Mouse (Mus musculus): Measurements from ENCODE around the gene Mapt. TPM values are rescaled to one million over a fixed set of nuclear protein-coding genes. Genes with fewer than 3 reads are reported as not detected.

Gene Mapt
- polyA plus RNA-seq, 2 experiments = 0.17 to 0.43 TPM

DNA sequence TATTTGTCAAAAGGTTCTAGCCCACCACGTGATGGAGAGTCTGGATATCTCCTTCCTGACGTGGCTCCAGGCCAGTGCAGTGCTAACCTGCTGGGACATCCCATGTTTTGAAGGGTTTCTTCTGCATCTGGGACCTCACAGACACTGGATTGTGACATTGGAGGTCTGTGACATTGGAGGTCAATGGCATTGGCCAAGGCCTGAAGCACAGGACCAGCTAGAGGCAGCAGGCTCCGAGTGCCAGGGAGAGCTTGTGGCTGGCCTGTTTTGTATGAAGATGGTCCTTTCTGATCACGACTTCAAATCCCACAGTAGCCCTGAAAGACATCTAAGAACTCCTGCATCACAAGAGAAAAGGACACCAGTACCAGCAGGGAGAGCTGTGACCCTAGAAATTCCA lies 99.0 kb downstream of the Mapt start:
- H3K27me3 ChIP-seq (ENCODE audit: control insufficient read depth, insufficient read depth, low read length) = no peaks in the 10 kb centered on the region
- TF ChIP-seq CTCF (IDR thresholded peaks at IDR 0.05; ENCODE audit: low read depth) = no peak
- no peak for TF ChIP-seq EP300 (IDR thresholded peaks at IDR 0.05; ENCODE audit: low read depth)
- WGBS (ENCODE audit: insufficient replicate concordance) = 66% methylated on average over 4 of the region's 4 CpGs

DNA sequence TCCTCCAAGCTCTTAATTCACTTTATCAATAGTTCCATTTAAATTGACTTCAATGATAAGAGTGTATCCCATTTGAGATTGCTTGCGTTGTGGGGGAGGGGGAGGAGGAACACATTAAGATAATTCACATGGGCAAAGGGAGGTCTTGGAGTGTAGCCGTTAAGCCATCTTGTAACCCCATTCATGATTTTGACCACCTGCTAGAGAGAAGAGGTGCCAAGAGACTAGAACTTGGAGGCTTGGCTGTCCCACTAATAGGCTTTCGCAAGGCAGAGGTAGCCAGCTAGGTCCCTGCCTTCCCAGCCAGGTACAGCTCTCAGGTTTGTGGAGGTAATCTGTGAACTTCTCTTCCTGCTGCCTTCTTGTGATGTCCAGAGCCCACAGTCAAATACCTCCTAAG lies 100.0 kb downstream of the Mapt start:
- H3K27ac ChIP-seq = no peak overlapping the region
- no peaks in the 10 kb centered on the region for H3K9me3 ChIP-seq (ENCODE audit: control insufficient read depth, low read length)
- H3K9ac ChIP-seq (replicated peaks) = no peak overlapping the region
- DNase-seq (ENCODE audit: low read depth in 3 of 3, low spot score in 3 of 3) (no peak), ATAC-seq (ENCODE audit: insufficient read depth) (no peak)
- H3K36me3 ChIP-seq (replicated peaks; ENCODE audit: control insufficient read depth, insufficient read depth, low read depth) = peaks cover 23% of the 10 kb centered on the region
- H3K4me2 ChIP-seq (ENCODE audit: low read depth) = no peak overlapping the region
- H3K27me3 ChIP-seq (ENCODE audit: control insufficient read depth, insufficient read depth, low read length) = no peaks in the 10 kb centered on the region
- H3K4me3 ChIP-seq (ENCODE audit: insufficient read depth in 1 of 2, low read depth in 2 of 2, low read length in 2 of 2) = no peak overlapping the region
- TF ChIP-seq EP300 (IDR thresholded peaks at IDR 0.05; ENCODE audit: low read depth) (no peak), CTCF (IDR thresholded peaks at IDR 0.05; ENCODE audit: low read depth) (no peak)
- H3K4me1 ChIP-seq (replicated peaks; ENCODE audit: control insufficient read depth in 2 of 2, insufficient read depth in 2 of 2, low read length in 1 of 2) = no peaks in the 10 kb centered on the region
- WGBS (ENCODE audit: insufficient replicate concordance) = 76% methylated on average over 3 of the region's 3 CpGs

More for the DNA sequence above, 99.0 kb downstream of the Mapt start:
- Histone ChIP-seq H3K9ac (replicated peaks) (no peak overlapping the region), H3K9me3 (ENCODE audit: control insufficient read depth, low read length) (no peaks in the 10 kb centered on the region), H3K4me1 (replicated peaks; ENCODE audit: control insufficient read depth in 2 of 2, insufficient read depth in 2 of 2, low read length in 1 of 2) (no peaks in the 10 kb centered on the region), H3K4me3 (ENCODE audit: insufficient read depth in 1 of 2, low read depth in 2 of 2, low read length in 2 of 2) (no peak overlapping the region), H3K36me3 (replicated peaks; ENCODE audit: control insufficient read depth, insufficient read depth, low read depth) (peaks cover 13% of the 10 kb centered on the region), H3K4me2 (ENCODE audit: low read depth) (no peak overlapping the region), H3K27ac (no peak overlapping the region)
- DNase-seq (ENCODE audit: low read depth in 3 of 3, low spot score in 3 of 3) (no peak), ATAC-seq (ENCODE audit: insufficient read depth) (no peak)

DNA sequence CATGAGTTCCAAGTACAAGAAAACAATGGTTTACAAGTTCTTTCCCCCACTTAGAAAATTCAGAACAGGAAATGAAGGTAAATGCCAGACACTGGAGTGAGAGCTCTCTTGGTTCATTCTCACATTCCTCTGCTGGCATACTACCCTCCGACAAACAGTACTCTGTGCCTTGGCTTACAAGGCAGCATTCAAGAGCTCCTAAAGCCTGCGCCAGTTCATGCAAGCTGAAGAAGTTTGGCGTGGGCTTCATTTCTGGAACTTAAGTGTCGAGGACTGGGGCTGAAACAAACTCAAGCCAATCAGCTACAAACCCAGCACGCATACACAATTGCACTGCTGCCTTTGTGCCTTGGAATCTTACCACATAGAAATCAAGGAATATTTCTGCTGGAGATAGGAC lies 100.9 kb downstream of the Mapt start:
- 82% methylated on average over 5 of the region's 5 CpGs for WGBS (ENCODE audit: insufficient replicate concordance)
- Histone ChIP-seq H3K4me1 (replicated peaks; ENCODE audit: control insufficient read depth in 2 of 2, insufficient read depth in 2 of 2, low read length in 1 of 2) (no peaks in the 10 kb centered on the region), H3K4me2 (ENCODE audit: low read depth) (no peak overlapping the region), H3K9me3 (ENCODE audit: control insufficient read depth, low read length) (no peaks in the 10 kb centered on the region), H3K36me3 (replicated peaks; ENCODE audit: control insufficient read depth, insufficient read depth, low read depth) (peaks cover 26% of the 10 kb centered on the region), H3K27me3 (ENCODE audit: control insufficient read depth, insufficient read depth, low read length) (no peaks in the 10 kb centered on the region), H3K27ac (no peak overlapping the region), H3K4me3 (ENCODE audit: insufficient read depth in 1 of 2, low read depth in 2 of 2, low read length in 2 of 2) (no peak overlapping the region), H3K9ac (replicated peaks) (no peak overlapping the region)
- ATAC-seq (ENCODE audit: insufficient read depth) (no peak), DNase-seq (ENCODE audit: low read depth in 3 of 3, low spot score in 3 of 3) (no peak)
- TF ChIP-seq CTCF (IDR thresholded peaks at IDR 0.05; ENCODE audit: low read depth) (no peak), EP300 (IDR thresholded peaks at IDR 0.05; ENCODE audit: low read depth) (no peak)

DNA sequence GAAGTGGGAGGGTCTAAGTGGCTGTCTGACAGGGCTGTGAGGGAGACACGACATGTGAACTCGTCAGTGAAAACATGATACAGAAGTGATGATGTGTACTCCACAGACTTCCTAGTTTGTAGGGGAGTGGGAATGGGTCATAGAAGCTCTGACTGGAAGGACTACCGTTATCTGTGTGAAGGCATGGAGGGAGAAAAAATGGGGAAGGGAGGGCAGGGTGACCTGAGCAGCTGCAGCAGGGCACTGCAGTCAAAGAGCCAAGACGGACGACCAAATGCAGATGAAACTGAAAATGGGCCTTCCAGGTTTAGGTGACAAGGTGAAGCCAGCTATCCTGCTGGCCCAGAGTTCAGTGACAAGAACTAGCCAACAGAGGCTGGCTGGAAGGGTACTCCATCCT lies 102.9 kb downstream of the Mapt start:
- H3K4me2 ChIP-seq (ENCODE audit: low read depth) = no peak overlapping the region
- H3K36me3 ChIP-seq (replicated peaks; ENCODE audit: control insufficient read depth, insufficient read depth, low read depth) = peaks cover 40% of the 10 kb centered on the region
- H3K4me1 ChIP-seq (replicated peaks; ENCODE audit: control insufficient read depth in 2 of 2, insufficient read depth in 2 of 2, low read length in 1 of 2) = no peaks in the 10 kb centered on the region
- no peak overlapping the region for H3K9ac ChIP-seq (replicated peaks)
- H3K9me3 ChIP-seq (ENCODE audit: control insufficient read depth, low read length) = no peaks in the 10 kb centered on the region
- H3K27ac ChIP-seq = no peak overlapping the region
- H3K4me3 ChIP-seq (ENCODE audit: insufficient read depth in 1 of 2, low read depth in 2 of 2, low read length in 2 of 2) = no peak overlapping the region
- 68% methylated on average over 5 of the region's 5 CpGs for WGBS (ENCODE audit: insufficient replicate concordance)
- no peaks in the 10 kb centered on the region for H3K27me3 ChIP-seq (ENCODE audit: control insufficient read depth, insufficient read depth, low read length)
- ATAC-seq (ENCODE audit: insufficient read depth) (no peak), DNase-seq (ENCODE audit: low read depth in 3 of 3, low spot score in 3 of 3) (no peak)
- no peak for TF ChIP-seq EP300 (IDR thresholded peaks at IDR 0.05; ENCODE audit: low read depth)
- TF ChIP-seq CTCF (IDR thresholded peaks at IDR 0.05; ENCODE audit: low read depth) = no peak

DNA sequence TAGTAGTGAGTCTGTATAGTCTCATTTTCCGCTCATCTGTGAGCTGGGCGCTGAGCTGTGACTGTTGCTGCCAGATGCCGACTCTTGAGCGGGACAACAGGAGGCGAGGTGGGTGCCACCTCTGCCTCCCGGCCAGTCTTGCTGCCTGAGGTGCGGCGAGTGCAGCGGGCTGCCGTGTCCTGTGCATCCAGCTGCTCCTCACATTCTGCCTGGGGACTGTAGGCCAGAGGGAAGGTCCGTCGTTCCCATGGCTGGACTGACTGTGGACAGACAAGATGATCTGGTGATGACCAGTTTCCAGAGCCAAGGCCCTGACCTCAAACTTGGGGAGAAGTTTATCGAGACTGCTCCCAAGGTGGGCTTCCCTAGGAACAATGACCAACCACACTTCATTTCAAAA lies 103.8 kb downstream of the Mapt start:
- TF ChIP-seq EP300 (IDR thresholded peaks at IDR 0.05; ENCODE audit: low read depth) = no peak
- WGBS (ENCODE audit: insufficient replicate concordance) = 88% methylated on average over 13 of the region's 13 CpGs
- peaks cover 43% of the 10 kb centered on the region for H3K36me3 ChIP-seq (replicated peaks; ENCODE audit: control insufficient read depth, insufficient read depth, low read depth)

More for the DNA sequence above, 103.8 kb downstream of the Mapt start:
- Histone ChIP-seq H3K9ac (replicated peaks) (no peak overlapping the region), H3K9me3 (ENCODE audit: control insufficient read depth, low read length) (no peaks in the 10 kb centered on the region), H3K4me1 (replicated peaks; ENCODE audit: control insufficient read depth in 2 of 2, insufficient read depth in 2 of 2, low read length in 1 of 2) (no peaks in the 10 kb centered on the region), H3K4me2 (ENCODE audit: low read depth) (no peak overlapping the region), H3K27me3 (ENCODE audit: control insufficient read depth, insufficient read depth, low read length) (no peaks in the 10 kb centered on the region), H3K27ac (no peak overlapping the region), H3K4me3 (ENCODE audit: insufficient read depth in 1 of 2, low read depth in 2 of 2, low read length in 2 of 2) (no peak overlapping the region)
- no peak for ATAC-seq (ENCODE audit: insufficient read depth)
- DNase-seq (ENCODE audit: low read depth in 3 of 3, low spot score in 3 of 3) = no peak

All from liver, embryonic 14.5 days (tissue).